Mouse (Mus musculus): ENCODE measurements around the gene Neu3.
"Not testable (repeated sequence)": the region's sequence is repeated elsewhere in the genome, so short reads cannot be mapped to it uniquely, and the experiment has no call there.

GRCm38 (mm10) chr7:99807043-99807442 is 21.2 kb downstream of the Neu3 start:
- TF ChIP-seq CTCF (IDR thresholded peaks at IDR 0.05); EP300 (IDR thresholded peaks at IDR 0.05; ENCODE audit: insufficient read depth, low read depth, low read length): not testable (repeated sequence)
